Mouse (Mus musculus) limb, embryonic 14.5 days (tissue): ENCODE measurements around the gene Thap7. TPM values are rescaled to one million over a fixed set of nuclear protein-coding genes. Genes with fewer than 3 reads are reported as not detected.
A peak's percentile ranks its signal among the peaks of the same experiment; 100 is the strongest.
"Not testable (repeated sequence)": the region's sequence is repeated elsewhere in the genome, so short reads cannot be mapped to it uniquely, and the experiment has no call there.

ENCODE experiments used
- ATAC-seq: fragments of 200-750 bp; cut with Nextera tagmentation; 2 replicates; pipeline ENCODE4 v1.8.0; 2017; ENCODE audit warnings: low read depth, moderate number of reproducible peaks, moderate TSS enrichment; ENCODE audit not compliant: low FRiP score
- DNase-seq: peaks from one replicate; pipeline ENCODE4 v3.0.0-alpha.2; 2015; ENCODE audit warnings: low spot score
- H3K27ac ChIP-seq: fragments of 300-500 bp; sonication (generic); replicated peaks from 2 replicates; pipeline ENCODE4 v1.5.1; 2014; ENCODE audit warnings: low read depth, mild to moderate bottlenecking, low read length, moderate library complexity, mixed read lengths
- H3K27me3 ChIP-seq: fragments of 300-500 bp; sonication (generic); 2 replicates; pipeline ENCODE4 v1.6.1; 2014; ENCODE audit warnings: low read length, mixed read lengths; ENCODE audit not compliant: control insufficient read depth, insufficient read depth
- H3K36me3 ChIP-seq: fragments of 300-500 bp; sonication (generic); 2 replicates; pipeline ENCODE4 v1.6.1; 2014; ENCODE audit warnings: mild to moderate bottlenecking, low read length, moderate library complexity, mixed read lengths; ENCODE audit not compliant: control insufficient read depth, insufficient read depth
- H3K4me1 ChIP-seq: fragments of 300-500 bp; sonication (generic); 2 replicates; pipeline ENCODE4 v1.6.1; 2014; ENCODE audit warnings: antibody characterized with exemption, low read length, mixed read lengths; ENCODE audit not compliant: control insufficient read depth, insufficient read depth
- H3K4me2 ChIP-seq: fragments of 300-500 bp; sonication (generic); replicated peaks from 2 replicates; pipeline ENCODE4 v1.6.1; 2014; ENCODE audit warnings: low read depth, mild to moderate bottlenecking, low read length, moderate library complexity; ENCODE audit not compliant: severe bottlenecking
- H3K4me3 ChIP-seq: fragments of 300-500 bp; sonication (generic); replicated peaks from 2 replicates; pipeline ENCODE4 v1.5.1; 2014; ENCODE audit warnings: low read length
- H3K9ac ChIP-seq: fragments of 300-500 bp; sonication (generic); 2 replicates; pipeline ENCODE4 v1.6.1; 2014; ENCODE audit warnings: mild to moderate bottlenecking, low read depth, low read length, moderate library complexity; ENCODE audit not compliant: severe bottlenecking
- H3K9me3 ChIP-seq: fragments of 300-500 bp; sonication (generic); 2 replicates; pipeline ENCODE4 v1.6.1; 2016; ENCODE audit warnings: low read length; ENCODE audit not compliant: control insufficient read depth
- POLR2A ChIP-seq: fragments of 200-500 bp; IDR thresholded peaks from 2 replicates; pipeline ENCODE4 v1.8.0; 2012; ENCODE audit warnings: inconsistent platforms, mild to moderate bottlenecking, moderate library complexity, borderline replicate concordance; ENCODE audit not compliant: insufficient read depth, insufficient read length; ENCODE audit errors: extremely low read depth
- WGBS: fragments of 180-500 bp; shearing (Covaris S2); extraction: QIAGEN DNeasy Blood & Tissue Kit; methylation state at CpG from one replicate; pipeline ENCODE4 v1.1.7; 2014; 5-methylcytosine and 5-hydroxymethylcytosine counted together
- polyA plus RNA-seq, 2 experiments: library from polyadenylated mRNA; depleted of rRNA in 1 of 2; stranded (reverse) in 1 of 2; unstranded in 1 of 2; fragments of >200 nt; fragmentation: Nextera tagmentation in 1 of 2; extraction: Ambion mirVana in 1 of 2; gene quantifications; 2 replicates each; pipeline versions ENCODE4 v1.2.1 to v1.2.3; 2012 to 2014

Gene Thap7
- polyA plus RNA-seq, 2 experiments = 63.2 to 91.9 TPM

DNA sequence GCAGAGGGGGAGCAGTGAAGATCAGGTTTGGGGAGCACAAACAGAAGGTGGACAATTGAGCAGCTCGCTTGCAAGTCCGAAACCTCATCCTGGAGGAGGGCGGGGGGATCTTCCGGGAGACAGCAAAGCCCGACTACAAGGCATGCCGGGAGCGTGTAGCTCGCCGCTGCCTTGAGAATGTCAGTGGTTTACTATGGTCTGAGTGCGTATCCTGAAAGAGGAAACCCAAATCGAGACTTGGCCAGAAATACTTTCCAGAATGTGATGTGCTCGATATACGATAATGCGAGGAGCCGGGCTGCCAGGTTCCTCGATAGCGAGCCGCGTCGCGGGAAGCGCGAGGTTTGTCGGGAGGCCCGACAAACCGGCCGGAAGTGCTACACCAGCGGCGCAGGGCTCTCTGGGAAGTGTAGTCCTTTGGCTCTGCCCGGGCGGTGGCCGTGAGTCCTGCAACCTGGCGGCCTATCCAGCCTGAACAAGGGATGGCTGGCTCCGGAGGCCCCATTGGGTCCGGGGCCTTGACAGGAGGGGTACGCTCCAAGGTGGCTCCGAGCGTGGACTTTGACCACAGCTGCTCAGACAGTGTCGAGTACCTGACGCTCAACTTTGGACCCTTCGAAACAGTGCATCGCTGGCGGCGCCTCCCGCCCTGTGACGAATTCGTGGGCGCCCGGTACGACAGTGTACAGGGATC lies 22.2 kb downstream of the Thap7 start, which contains the start of gene Lztr1:
Lztr1 (plus strand) TSS at position 143 of the 694 bp plus-strand sequence.
- under 1% methylated on average over 47 of the region's 50 CpGs for WGBS
- DNase-seq (peak; percentile 93), ATAC-seq (peak; percentile 96)
- H3K9ac ChIP-seq = peak within 1 kb of the TSS; percentile 86
- peak within 1 kb of the TSS; percentile 59 for H3K4me2 ChIP-seq
- no peaks in the 10 kb centered on the region for H3K9me3 ChIP-seq
- peaks cover 27% of the 10 kb centered on the region for H3K36me3 ChIP-seq
- H3K27ac ChIP-seq = peak within 1 kb of the TSS; percentile 90
- peak; percentile 54; the same call in 1 of the 2 replicates for TF ChIP-seq POLR2A
- peak within 1 kb of the TSS; percentile 76 for H3K4me3 ChIP-seq
- no peaks in the 10 kb centered on the region for H3K27me3 ChIP-seq
- peaks cover 10% of the 10 kb centered on the region for H3K4me1 ChIP-seq

DNA sequence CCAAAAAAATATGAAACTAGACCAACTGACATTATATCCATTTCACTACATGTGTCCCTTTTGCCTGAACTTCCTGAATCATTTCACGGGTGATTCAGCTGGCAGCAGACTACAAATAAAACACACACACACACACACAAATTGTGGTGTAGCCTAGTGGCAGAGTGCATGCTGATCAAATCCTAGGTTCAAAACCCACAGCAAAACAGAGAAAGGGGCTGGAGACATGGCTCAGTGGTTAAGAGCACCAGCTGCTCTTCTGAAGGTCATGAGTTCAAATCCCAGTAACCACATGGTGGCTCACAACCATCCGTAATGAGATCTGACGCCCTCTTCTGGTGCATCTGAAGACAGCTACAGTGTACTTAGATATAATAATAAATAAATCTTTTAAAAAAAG lies 22.9 kb downstream of the Thap7 start:
- not testable (repeated sequence) for ATAC-seq

DNA sequence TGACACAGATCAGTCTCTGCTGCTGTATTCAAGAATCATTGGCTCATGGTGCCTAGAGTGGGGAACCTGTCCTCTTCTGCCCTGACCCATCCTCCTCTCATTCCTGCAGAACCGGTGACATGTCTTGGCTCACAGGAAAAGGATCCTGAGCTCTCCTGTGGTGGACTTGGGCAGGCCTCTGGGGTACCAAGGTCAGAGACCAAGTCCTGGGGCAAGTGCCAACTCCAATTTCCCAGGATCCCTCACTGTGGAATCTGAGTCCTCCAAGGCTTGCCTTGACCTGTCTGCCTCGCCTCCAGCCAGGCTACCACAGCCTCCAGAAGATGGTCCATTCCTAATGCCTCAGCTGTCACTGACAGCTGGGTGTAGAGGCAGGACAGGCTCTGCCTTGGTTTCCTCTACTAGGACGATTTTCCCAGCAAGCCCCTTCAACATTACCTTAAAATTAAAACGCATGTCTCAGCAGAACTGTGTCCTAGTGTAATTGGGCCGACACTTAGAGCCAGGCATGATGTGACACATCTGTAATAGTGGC lies 23.9 kb downstream of the Thap7 start:
- DNase-seq = no peak
- no peak for ATAC-seq
- WGBS = 74% methylated on average over 5 of the region's 5 CpGs

More for the DNA sequence above, 22.9 kb downstream of the Thap7 start:
- DNase-seq, H3K27me3 ChIP-seq, H3K9me3 ChIP-seq: not testable (repeated sequence)
- 31% methylated on average over 3 of the region's 3 CpGs for WGBS
- peak overlapping the region; percentile 59 for H3K4me2 ChIP-seq
- peaks cover 10% of the 10 kb centered on the region for H3K4me1 ChIP-seq
- peaks cover 20% of the 10 kb centered on the region for H3K36me3 ChIP-seq
- H3K4me3 ChIP-seq = peak overlapping the region; percentile 76
- peak overlapping the region; percentile 90 for H3K27ac ChIP-seq
- peak overlapping the region; percentile 86 for H3K9ac ChIP-seq

DNA sequence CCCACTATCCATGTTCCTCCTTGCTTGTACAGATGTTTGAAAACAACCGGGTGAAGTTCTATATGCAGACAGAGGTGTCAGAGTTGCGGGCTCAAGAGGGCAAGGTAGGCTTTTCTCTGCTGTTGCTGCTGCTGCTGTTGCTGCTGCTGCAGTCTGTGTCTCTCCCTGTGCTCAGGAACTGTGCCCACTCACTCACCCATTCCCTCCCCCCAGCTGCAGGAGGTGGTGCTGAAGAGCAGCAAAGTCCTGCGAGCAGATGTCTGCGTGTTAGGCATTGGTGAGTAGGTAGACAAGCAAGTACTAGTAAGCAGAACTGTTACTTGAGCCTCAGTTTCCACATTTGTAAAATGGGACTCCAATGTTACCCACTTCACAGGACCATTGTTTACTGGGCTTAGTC lies 28.3 kb downstream of the Thap7 start:
- Histone ChIP-seq H3K4me2 (no peak overlapping the region), H3K27me3 (no peaks in the 10 kb centered on the region), H3K4me1 (no peaks in the 10 kb centered on the region), H3K9ac (no peak overlapping the region), H3K27ac (no peak overlapping the region), H3K9me3 (no peaks in the 10 kb centered on the region), H3K36me3 (no peaks in the 10 kb centered on the region), H3K4me3 (no peak overlapping the region)
- 71% methylated on average over 4 of the region's 4 CpGs for WGBS
- no peak for ATAC-seq
- DNase-seq = no peak
- no peak for TF ChIP-seq POLR2A

More for the DNA sequence above, 23.9 kb downstream of the Thap7 start:
- Histone ChIP-seq H3K9ac (no peak overlapping the region), H3K27ac (no peak overlapping the region), H3K9me3 (no peaks in the 10 kb centered on the region), H3K4me1 (peaks cover 10% of the 10 kb centered on the region), H3K4me2 (no peak overlapping the region), H3K4me3 (no peak overlapping the region), H3K36me3 (peaks cover 11% of the 10 kb centered on the region), H3K27me3 (no peaks in the 10 kb centered on the region)
- no peak for TF ChIP-seq POLR2A

DNA sequence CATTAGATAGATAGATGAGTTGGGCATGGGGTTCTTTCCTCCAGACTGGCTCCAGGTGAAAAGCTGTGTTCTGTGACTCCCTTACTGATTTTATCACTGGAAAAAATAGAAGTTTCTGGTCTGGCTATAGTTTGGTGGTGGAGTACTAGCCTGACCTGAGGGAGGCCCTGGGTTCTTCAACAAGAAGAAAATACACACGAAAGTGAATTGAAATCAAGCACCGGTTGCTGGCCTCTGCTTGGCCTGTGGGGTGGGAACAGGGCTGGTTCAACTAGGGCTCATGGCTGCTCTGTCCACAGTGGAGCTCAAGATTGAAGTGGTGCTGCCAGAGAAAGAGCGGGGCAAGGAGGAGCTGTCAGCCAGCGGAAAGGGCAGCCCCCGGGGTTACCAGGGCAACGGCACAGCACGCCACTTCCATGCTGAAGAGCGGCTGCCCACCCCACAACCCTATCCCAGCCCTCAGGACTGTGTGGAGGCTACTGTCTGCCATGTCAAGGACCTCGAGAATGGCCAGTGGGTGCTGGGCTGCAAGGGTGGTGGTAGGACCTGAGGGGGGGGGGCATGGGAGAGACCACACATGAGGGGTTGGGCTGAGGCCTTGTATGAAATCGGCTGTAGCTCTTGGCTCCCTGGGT lies 31.6 kb downstream of the Thap7 start:
- Histone ChIP-seq H3K9me3 (no peaks in the 10 kb centered on the region), H3K4me2 (no peak overlapping the region), H3K9ac (no peak overlapping the region), H3K27me3 (no peaks in the 10 kb centered on the region), H3K36me3 (no peaks in the 10 kb centered on the region), H3K4me1 (peaks cover 4% of the 10 kb centered on the region; the same call in 1 of the 2 replicates), H3K27ac (no peak overlapping the region), H3K4me3 (no peak overlapping the region)
- no peak for TF ChIP-seq POLR2A
- WGBS = 30% methylated on average over 10 of the region's 10 CpGs
- ATAC-seq (no peak), DNase-seq (no peak)
